Mouse (Mus musculus) heart, embryonic 14.5 days (tissue): Measurements from ENCODE around the gene Slc20a1. TPM values are rescaled to one million over a fixed set of nuclear protein-coding genes. Genes with fewer than 3 reads are reported as not detected.

ENCODE experiments used
- ATAC-seq: fragments of 200-750 bp; cut with Nextera tagmentation; 2 replicates; pipeline ENCODE4 v1.8.0; 2017; ENCODE audit warnings: low read depth, moderate TSS enrichment; ENCODE audit not compliant: insufficient number of reproducible peaks, insufficient read depth, low FRiP score
- H3K27ac ChIP-seq, 2 experiments: fragments of 200-500 bp in 1 of 2; fragments of 300-500 bp in 1 of 2; sonication (generic) in 1 of 2; replicated peaks in 1 of 2; 2 replicates each; pipeline ENCODE4 v1.5.1; 2012 to 2014; ENCODE audit warnings: low read depth in 2 of 2, low read length in 2 of 2, control low read depth in 1 of 2, mild to moderate bottlenecking in 1 of 2, mixed read lengths in 1 of 2; ENCODE audit not compliant: control insufficient read depth in 1 of 2, insufficient read depth in 1 of 2
- H3K27me3 ChIP-seq: fragments of 300-500 bp; sonication (generic); 2 replicates; pipeline ENCODE4 v1.6.1; 2014; ENCODE audit warnings: mild to moderate bottlenecking, low read length, control low read depth; ENCODE audit not compliant: control insufficient read depth, insufficient read depth
- H3K36me3 ChIP-seq: fragments of 300-500 bp; sonication (generic); 2 replicates; pipeline ENCODE4 v1.6.1; 2014; ENCODE audit warnings: mild to moderate bottlenecking, control low read depth, low read length, mixed read lengths; ENCODE audit not compliant: control insufficient read depth, insufficient read depth
- H3K4me1 ChIP-seq, 2 experiments: fragments of 200-500 bp in 1 of 2; fragments of 300-500 bp in 1 of 2; sonication (generic) in 1 of 2; 2 replicates each; pipeline ENCODE4 v1.6.1; 2012 to 2014; ENCODE audit warnings: low read length in 2 of 2, control low read depth in 1 of 2, mixed read lengths in 1 of 2; ENCODE audit not compliant: control insufficient read depth in 2 of 2, insufficient read depth in 2 of 2
- H3K4me2 ChIP-seq: fragments of 300-500 bp; sonication (generic); 2 replicates; pipeline ENCODE4 v1.6.1; 2014; ENCODE audit warnings: mild to moderate bottlenecking, low read length
- H3K4me3 ChIP-seq, 2 experiments: fragments of 200-500 bp in 1 of 2; fragments of 300-500 bp in 1 of 2; sonication (generic) in 1 of 2; 2 replicates each; pipeline ENCODE4 v1.5.1; 2012 to 2014; ENCODE audit warnings: low read length in 2 of 2, mild to moderate bottlenecking in 2 of 2, control low read depth in 1 of 2, low read depth in 1 of 2, moderate library complexity in 1 of 2; ENCODE audit not compliant: control insufficient read depth in 1 of 2, insufficient read depth in 1 of 2
- H3K9ac ChIP-seq: fragments of 300-500 bp; sonication (generic); 2 replicates; pipeline ENCODE4 v1.6.1; 2014; ENCODE audit warnings: mild to moderate bottlenecking, low read length
- H3K9me3 ChIP-seq: fragments of 300-500 bp; sonication (generic); 2 replicates; pipeline ENCODE4 v1.6.1; 2016; ENCODE audit warnings: low read length, control low read depth; ENCODE audit not compliant: control insufficient read depth
- WGBS: fragments of 180-500 bp; shearing (Covaris S2); extraction: QIAGEN DNeasy Blood & Tissue Kit; methylation state at CpG from one replicate; pipeline ENCODE4 v1.1.7; 2014; 5-methylcytosine and 5-hydroxymethylcytosine counted together
- polyA plus RNA-seq: library from polyadenylated mRNA; unstranded; fragments of >200 nt; fragmentation: Nextera tagmentation; extraction: Ambion mirVana; gene quantifications from 2 replicates; pipeline ENCODE4 v1.2.1, GENCODE M21; 2014

The Slc20a1 gene
- polyA plus RNA-seq, 1 experiment from 2014 or later = 21.6 TPM

GRCm38 (mm10) chr2:129246924-129247323, 48.4 kb downstream of the Slc20a1 start:
- Histone ChIP-seq H3K36me3 (no peaks in the 10 kb centered on the region), H3K9ac (no peak overlapping the region), H3K27ac (no peak overlapping the region), H3K4me2 (no peak overlapping the region), H3K4me1 (peaks cover 14 to 39% of the 10 kb centered on the region in 2 experiments), H3K4me3 (no peak overlapping the region), H3K9me3 (no peaks in the 10 kb centered on the region), H3K27me3 (no peaks in the 10 kb centered on the region)
- ATAC-seq = no peak
- 94% methylated on average over 12 of the region's 12 CpGs for WGBS

GRCm38 (mm10) chr2:129247707-129248121, 49.1 kb downstream of the Slc20a1 start:
- no peak for ATAC-seq
- 84% methylated on average over 7 of the region's 7 CpGs for WGBS
- no peak overlapping the region for H3K4me2 ChIP-seq

GRCm38 (mm10) chr2:129249321-129249720, 50.8 kb downstream of the Slc20a1 start:
- Histone ChIP-seq H3K9ac (no peak overlapping the region), H3K4me2 (no peak overlapping the region), H3K27me3 (no peaks in the 10 kb centered on the region), H3K4me1 (peaks cover 7 to 24% of the 10 kb centered on the region in 2 experiments; a peak in 3 of 4 replicates), H3K27ac (no peak overlapping the region), H3K9me3 (no peaks in the 10 kb centered on the region), H3K36me3 (no peaks in the 10 kb centered on the region), H3K4me3 (no peak overlapping the region)
- ATAC-seq = no peak
- 42% methylated on average over 1 of the region's 1 CpGs for WGBS

More at GRCm38 (mm10) chr2:129247707-129248121, 49.1 kb downstream of the Slc20a1 start:
- peaks cover 12 to 39% of the 10 kb centered on the region in 2 experiments for H3K4me1 ChIP-seq
- no peaks in the 10 kb centered on the region for H3K36me3 ChIP-seq
- H3K27me3 ChIP-seq = no peaks in the 10 kb centered on the region
- no peak overlapping the region for H3K4me3 ChIP-seq
- H3K9ac ChIP-seq = no peak overlapping the region
- no peaks in the 10 kb centered on the region for H3K9me3 ChIP-seq
- no peak overlapping the region for H3K27ac ChIP-seq

GRCm38 (mm10) chr2:129252836-129253630, 54.5 kb downstream of the Slc20a1 start:
- Histone ChIP-seq H3K27me3 (no peaks in the 10 kb centered on the region), H3K27ac (no peak overlapping the region), H3K4me1 (peaks cover 0 to 2% of the 10 kb centered on the region in 2 experiments; a peak in 1 of 4 replicates), H3K9me3 (no peaks in the 10 kb centered on the region), H3K36me3 (no peaks in the 10 kb centered on the region), H3K4me2 (no peak overlapping the region), H3K9ac (no peak overlapping the region), H3K4me3 (no peak overlapping the region)
- 83% methylated on average over 19 of the region's 19 CpGs for WGBS
- no peak for ATAC-seq

GRCm38 (mm10) chr2:129253631-129253970, 55.0 kb downstream of the Slc20a1 start:
- H3K9ac ChIP-seq = no peak overlapping the region
- WGBS = 69% methylated on average over 2 of the region's 2 CpGs
- no peaks in the 10 kb centered on the region; a peak in 1 of 4 replicates for H3K4me1 ChIP-seq
- H3K9me3 ChIP-seq = no peaks in the 10 kb centered on the region
- no peaks in the 10 kb centered on the region for H3K36me3 ChIP-seq
- no peak overlapping the region for H3K27ac ChIP-seq
- H3K27me3 ChIP-seq = no peaks in the 10 kb centered on the region
- H3K4me2 ChIP-seq = no peak overlapping the region
- ATAC-seq = no peak
- H3K4me3 ChIP-seq = no peak overlapping the region

GRCm38 (mm10) chr2:129254076-129254475, 55.5 kb downstream of the Slc20a1 start:
- 52% methylated on average over 2 of the region's 2 CpGs for WGBS
- Histone ChIP-seq H3K27me3 (no peaks in the 10 kb centered on the region), H3K4me1 (no peaks in the 10 kb centered on the region; a peak in 1 of 4 replicates), H3K27ac (no peak overlapping the region), H3K9me3 (no peaks in the 10 kb centered on the region), H3K36me3 (no peaks in the 10 kb centered on the region), H3K9ac (no peak overlapping the region), H3K4me3 (no peak overlapping the region), H3K4me2 (no peak overlapping the region)
- ATAC-seq = no peak

- no peak overlapping the region for H3K27ac ChIP-seq
- no peak overlapping the region for H3K4me3 ChIP-seq
- H3K9ac ChIP-seq = no peak overlapping the region
- no peaks in the 10 kb centered on the region for H3K9me3 ChIP-seq
- ATAC-seq = no peak
- H3K36me3 ChIP-seq = no peaks in the 10 kb centered on the region
- H3K27me3 ChIP-seq = no peaks in the 10 kb centered on the region
- H3K4me2 ChIP-seq = no peak overlapping the region
- H3K4me1 ChIP-seq = no peaks in the 10 kb centered on the region; a peak in 1 of 4 replicates
- 80% methylated on average over 4 of the region's 4 CpGs for WGBS
Measured at GRCm38 (mm10) chr2:129256006-129256405, 57.4 kb downstream of the Slc20a1 start.

GRCm38 (mm10) chr2:129258056-129258455, 59.5 kb downstream of the Slc20a1 start:
- no peaks in the 10 kb centered on the region for H3K27me3 ChIP-seq
- WGBS = 84% methylated on average over 3 of the region's 3 CpGs
- H3K4me2 ChIP-seq = no peak overlapping the region
- no peak overlapping the region for H3K9ac ChIP-seq
- H3K4me1 ChIP-seq = no peaks in the 10 kb centered on the region; a peak in 1 of 4 replicates
- no peak for ATAC-seq
- no peak overlapping the region for H3K27ac ChIP-seq
- no peak overlapping the region for H3K4me3 ChIP-seq
- no peaks in the 10 kb centered on the region for H3K9me3 ChIP-seq
- no peaks in the 10 kb centered on the region for H3K36me3 ChIP-seq
